Mouse (Mus musculus): Measurements from ENCODE around the gene Olfr1290. TPM values are rescaled to one million over a fixed set of nuclear protein-coding genes. Genes with fewer than 3 reads are reported as not detected.

The Olfr1290 gene
- not detected in 2 replicates for polyA plus RNA-seq (2012; rRNA removed)
- polyA plus RNA-seq (2014; fragmentation: Nextera tagmentation; extraction: Ambion mirVana): not detected in 2 replicates

DNA sequence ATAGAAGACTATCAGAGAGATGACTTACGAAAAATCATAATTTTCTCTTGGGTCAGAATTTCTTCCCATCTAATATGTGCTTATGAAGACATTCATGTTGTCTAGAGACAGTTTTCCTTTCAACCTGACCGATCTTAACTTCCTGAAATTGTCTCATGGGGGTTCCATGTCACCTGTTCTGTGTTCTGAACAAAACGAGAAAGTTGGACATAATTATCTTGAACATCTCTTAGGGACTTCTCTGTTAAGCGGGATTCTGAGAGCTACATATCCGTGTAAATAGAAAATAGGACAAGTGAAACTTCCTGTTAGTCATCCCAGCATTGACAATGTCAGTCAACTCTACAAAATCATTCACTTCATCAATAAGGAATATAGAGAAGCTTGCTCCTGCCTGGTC is at the start of gene Olfr1290:
Gene Olfr1290 (minus strand): TSS at position 101 of the 400 bp plus-strand sequence.
- 48% methylated on average over 5 of the region's 5 CpGs for WGBS (ENCODE audit: insufficient replicate concordance)
- H3K9me3 ChIP-seq (ENCODE audit: control insufficient read depth, low read length): no peaks in the 10 kb centered on the region
- no peak within 1 kb of the TSS for H3K4me2 ChIP-seq (ENCODE audit: low read depth)
- H3K4me3 ChIP-seq (ENCODE audit: insufficient read depth in 1 of 2, low read depth in 2 of 2, low read length in 2 of 2): no peak within 1 kb of the TSS
- no peaks in the 10 kb centered on the region for H3K36me3 ChIP-seq (replicated peaks; ENCODE audit: control insufficient read depth, insufficient read depth, low read depth)
- no peak within 1 kb of the TSS for H3K27ac ChIP-seq
- DNase-seq (ENCODE audit: low read depth in 3 of 3, low spot score in 3 of 3) (no peak), ATAC-seq (ENCODE audit: insufficient read depth) (no peak)
- no peaks in the 10 kb centered on the region for H3K4me1 ChIP-seq (replicated peaks; ENCODE audit: control insufficient read depth in 2 of 2, insufficient read depth in 2 of 2, low read length in 1 of 2)
- TF ChIP-seq EP300 (IDR thresholded peaks at IDR 0.05; ENCODE audit: low read depth): no peak
- TF ChIP-seq CTCF (IDR thresholded peaks at IDR 0.05; ENCODE audit: low read depth): no peak
- H3K27me3 ChIP-seq (ENCODE audit: control insufficient read depth, insufficient read depth, low read length): no peaks in the 10 kb centered on the region
- no peak within 1 kb of the TSS for H3K9ac ChIP-seq (replicated peaks)

DNA sequence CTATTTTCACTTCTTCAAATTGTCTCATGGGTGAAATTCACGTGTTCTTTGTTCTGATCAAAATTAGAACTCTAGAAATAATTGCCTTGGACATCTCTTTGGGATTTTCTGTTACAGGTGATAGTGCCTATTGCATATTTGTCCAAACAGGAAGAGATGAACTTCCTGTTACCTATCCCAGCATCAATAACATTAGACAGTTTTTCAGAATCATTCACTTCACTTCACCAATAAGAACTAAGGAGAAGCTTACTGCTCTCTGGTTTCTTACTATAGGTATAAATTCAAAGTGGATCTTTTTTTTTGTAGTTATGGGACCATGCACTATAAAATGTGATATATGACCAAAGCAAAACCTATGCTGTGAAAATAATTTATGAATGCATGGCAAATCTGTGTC is 46.6 kb upstream of the Olfr1290 start, which contains the start of gene Olfr1294:
Gene Olfr1294 (minus strand): TSS at position 101 of the 400 bp plus-strand sequence.
- Histone ChIP-seq H3K4me1 (replicated peaks; ENCODE audit: control insufficient read depth in 2 of 2, insufficient read depth in 2 of 2, low read length in 1 of 2) (no peaks in the 10 kb centered on the region), H3K36me3 (replicated peaks; ENCODE audit: control insufficient read depth, insufficient read depth, low read depth) (no peaks in the 10 kb centered on the region), H3K4me2 (ENCODE audit: low read depth) (no peak within 1 kb of the TSS), H3K27ac (no peak within 1 kb of the TSS), H3K9me3 (ENCODE audit: control insufficient read depth, low read length) (no peaks in the 10 kb centered on the region), H3K9ac (replicated peaks) (no peak within 1 kb of the TSS), H3K27me3 (ENCODE audit: control insufficient read depth, insufficient read depth, low read length) (no peaks in the 10 kb centered on the region), H3K4me3 (ENCODE audit: insufficient read depth in 1 of 2, low read depth in 2 of 2, low read length in 2 of 2) (no peak within 1 kb of the TSS)
- TF ChIP-seq EP300 (IDR thresholded peaks at IDR 0.05; ENCODE audit: low read depth) (no peak), CTCF (IDR thresholded peaks at IDR 0.05; ENCODE audit: low read depth) (no peak)
- no peak for DNase-seq (ENCODE audit: low read depth in 3 of 3, low spot score in 3 of 3)
- ATAC-seq (ENCODE audit: insufficient read depth): no peak
- 19% methylated on average over 1 of the region's 1 CpGs for WGBS (ENCODE audit: insufficient replicate concordance)

DNA sequence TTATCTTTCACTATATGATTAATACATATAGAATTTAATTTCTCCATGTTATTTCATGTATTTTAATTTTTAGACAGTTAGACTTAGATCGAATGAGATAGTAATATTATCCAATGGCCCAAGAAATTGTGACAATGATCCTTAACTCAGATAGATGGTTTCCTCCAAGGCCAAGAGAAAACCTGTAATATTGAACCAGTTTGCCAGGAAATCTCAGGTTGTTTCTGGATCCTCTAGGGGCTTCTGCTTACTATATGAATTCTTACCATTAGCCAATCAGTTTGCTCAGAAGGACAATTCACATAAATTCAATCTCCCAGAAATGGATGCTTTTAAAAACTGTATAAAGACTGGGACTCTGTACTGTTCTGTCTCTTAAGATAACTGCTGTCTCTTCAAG is 31.3 kb upstream of the Olfr1290 start, which contains the start of gene Olfr1293-ps:
Gene Olfr1293-ps (plus strand): TSS at position 301 of the 400 bp plus-strand sequence.
- DNase-seq (ENCODE audit: low read depth in 3 of 3, low spot score in 3 of 3) (no peak), ATAC-seq (ENCODE audit: insufficient read depth) (no peak)
- Histone ChIP-seq H3K27ac (no peak within 1 kb of the TSS), H3K27me3 (ENCODE audit: control insufficient read depth, insufficient read depth, low read length) (no peaks in the 10 kb centered on the region), H3K4me1 (replicated peaks; ENCODE audit: control insufficient read depth in 2 of 2, insufficient read depth in 2 of 2, low read length in 1 of 2) (no peaks in the 10 kb centered on the region), H3K4me2 (ENCODE audit: low read depth) (no peak within 1 kb of the TSS), H3K9me3 (ENCODE audit: control insufficient read depth, low read length) (no peaks in the 10 kb centered on the region), H3K9ac (replicated peaks) (no peak within 1 kb of the TSS), H3K36me3 (replicated peaks; ENCODE audit: control insufficient read depth, insufficient read depth, low read depth) (no peaks in the 10 kb centered on the region), H3K4me3 (ENCODE audit: insufficient read depth in 1 of 2, low read depth in 2 of 2, low read length in 2 of 2) (no peak within 1 kb of the TSS)
- 42% methylated on average over 1 of the region's 1 CpGs for WGBS (ENCODE audit: insufficient replicate concordance)
- TF ChIP-seq EP300 (IDR thresholded peaks at IDR 0.05; ENCODE audit: low read depth) (no peak), CTCF (IDR thresholded peaks at IDR 0.05; ENCODE audit: low read depth) (no peak)

DNA sequence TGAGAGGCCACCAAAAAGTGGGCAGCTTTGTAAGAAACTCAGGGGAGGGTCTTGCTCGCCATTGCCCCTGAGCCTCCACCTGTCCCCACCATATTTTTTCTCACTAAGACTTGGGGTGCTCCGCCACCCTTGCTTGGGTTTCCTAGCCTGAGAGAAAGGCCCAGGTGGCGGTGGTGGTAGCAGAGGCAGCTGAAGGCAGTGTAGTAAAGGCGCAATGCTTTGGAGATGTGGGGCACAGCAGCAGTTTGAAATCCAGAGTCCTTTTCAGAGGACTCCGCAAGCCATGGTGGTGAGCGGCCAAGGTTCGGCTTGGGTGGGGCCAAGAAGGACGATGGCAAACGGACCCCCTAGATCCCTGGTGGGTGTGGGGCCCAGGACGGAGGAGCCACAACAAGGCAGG is 23.8 kb upstream of the Olfr1290 start:
- Histone ChIP-seq H3K27ac (no peak overlapping the region), H3K4me1 (replicated peaks; ENCODE audit: control insufficient read depth in 2 of 2, insufficient read depth in 2 of 2, low read length in 1 of 2) (no peaks in the 10 kb centered on the region), H3K27me3 (ENCODE audit: control insufficient read depth, insufficient read depth, low read length) (no peaks in the 10 kb centered on the region), H3K4me3 (ENCODE audit: insufficient read depth in 1 of 2, low read depth in 2 of 2, low read length in 2 of 2) (no peak overlapping the region), H3K4me2 (ENCODE audit: low read depth) (no peak overlapping the region), H3K9ac (replicated peaks) (no peak overlapping the region), H3K36me3 (replicated peaks; ENCODE audit: control insufficient read depth, insufficient read depth, low read depth) (no peaks in the 10 kb centered on the region), H3K9me3 (ENCODE audit: control insufficient read depth, low read length) (no peaks in the 10 kb centered on the region)
- TF ChIP-seq CTCF (IDR thresholded peaks at IDR 0.05; ENCODE audit: low read depth) (no peak), EP300 (IDR thresholded peaks at IDR 0.05; ENCODE audit: low read depth) (no peak)
- WGBS (ENCODE audit: insufficient replicate concordance): 66% methylated on average over 10 of the region's 10 CpGs
- DNase-seq (ENCODE audit: low read depth in 3 of 3, low spot score in 3 of 3) (no peak), ATAC-seq (ENCODE audit: insufficient read depth) (no peak)

DNA sequence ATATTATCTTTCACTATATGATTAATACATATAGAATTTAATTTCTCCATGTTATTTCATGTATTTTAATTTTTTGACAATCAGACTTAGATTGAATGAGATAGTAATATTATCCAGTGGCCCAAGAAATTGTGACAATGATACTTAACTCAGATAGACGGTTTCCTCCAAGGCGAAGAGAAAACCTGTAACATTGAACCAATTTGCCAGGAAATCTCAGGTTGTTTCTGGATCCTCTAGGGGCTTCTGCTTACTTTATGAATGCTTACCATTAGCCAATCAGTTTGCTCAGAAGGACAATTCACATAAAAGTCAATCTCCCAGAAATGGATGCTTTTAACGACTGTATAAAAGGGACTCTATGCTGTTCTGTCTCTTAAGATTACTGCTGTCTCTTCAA is 3.3 kb upstream of the Olfr1290 start, which contains the start of gene Olfr1291-ps1:
Gene Olfr1291-ps1 (plus strand): TSS at position 301 of the 400 bp plus-strand sequence.
- Histone ChIP-seq H3K27ac (no peak within 1 kb of the TSS), H3K9me3 (ENCODE audit: control insufficient read depth, low read length) (no peaks in the 10 kb centered on the region), H3K4me3 (ENCODE audit: insufficient read depth in 1 of 2, low read depth in 2 of 2, low read length in 2 of 2) (no peak within 1 kb of the TSS), H3K36me3 (replicated peaks; ENCODE audit: control insufficient read depth, insufficient read depth, low read depth) (no peaks in the 10 kb centered on the region), H3K9ac (replicated peaks) (no peak within 1 kb of the TSS), H3K4me2 (ENCODE audit: low read depth) (no peak within 1 kb of the TSS), H3K27me3 (ENCODE audit: control insufficient read depth, insufficient read depth, low read length) (no peaks in the 10 kb centered on the region), H3K4me1 (replicated peaks; ENCODE audit: control insufficient read depth in 2 of 2, insufficient read depth in 2 of 2, low read length in 1 of 2) (no peaks in the 10 kb centered on the region)
- WGBS (ENCODE audit: insufficient replicate concordance): 77% methylated on average over 3 of the region's 3 CpGs
- ATAC-seq (ENCODE audit: insufficient read depth) (no peak), DNase-seq (ENCODE audit: low read depth in 3 of 3, low spot score in 3 of 3) (no peak)
- TF ChIP-seq EP300 (IDR thresholded peaks at IDR 0.05; ENCODE audit: low read depth) (no peak), CTCF (IDR thresholded peaks at IDR 0.05; ENCODE audit: low read depth) (no peak)
